Mouse (Mus musculus): ENCODE measurements at regions not wholly inside any gene's neighbourhood (a gene's known extent, or its start where the extent isn't known, plus 50 kb on each side); places are given as distances from the start of the nearest gene placed in this dataset.

DNA sequence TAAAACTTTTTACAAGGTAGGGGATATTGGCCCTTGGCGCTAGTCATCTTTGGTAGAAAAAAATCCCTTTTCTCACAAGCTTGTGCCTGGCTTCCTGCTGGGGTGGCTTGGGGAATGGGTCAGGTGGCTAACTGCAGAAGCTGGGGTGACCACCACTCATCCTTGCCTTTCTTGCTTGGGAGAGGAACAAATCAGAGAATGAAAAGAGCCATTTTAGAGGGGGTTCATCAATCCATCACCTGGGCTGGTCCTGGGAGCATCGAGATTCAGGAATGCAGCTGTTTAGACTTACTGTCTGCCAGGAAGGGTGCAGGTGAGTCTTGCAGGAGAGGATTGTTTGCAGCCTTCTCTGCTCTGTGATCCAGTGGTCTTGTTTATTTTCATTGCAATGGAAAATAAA is 52.2 kb upstream of the Comtd1 start:
- Histone ChIP-seq H3K9ac (ENCODE audit: low read length) (no peak overlapping the region), H3K4me3 (ENCODE audit: low read depth, low read length) (no peak overlapping the region), H3K27me3 (replicated peaks; ENCODE audit: control insufficient read depth, insufficient read depth, low read length) (no peaks in the 10 kb centered on the region), H3K4me1 (replicated peaks; ENCODE audit: control insufficient read depth, insufficient read depth, low read length) (peaks cover 24% of the 10 kb centered on the region), H3K27ac (ENCODE audit: low read depth) (no peak overlapping the region), H3K4me2 (ENCODE audit: low read length) (no peak overlapping the region), H3K9me3 (ENCODE audit: control insufficient read depth, low read length) (no peaks in the 10 kb centered on the region), H3K36me3 (ENCODE audit: control insufficient read depth, insufficient read depth, low read length) (no peaks in the 10 kb centered on the region)
- DNase-seq (ENCODE audit: low spot score), result no peak
- no peak for ATAC-seq (replicated peaks; ENCODE audit: low FRiP score, low TSS enrichment, low read depth)
- 57% methylated on average over 2 of the region's 2 CpGs for WGBS

DNA sequence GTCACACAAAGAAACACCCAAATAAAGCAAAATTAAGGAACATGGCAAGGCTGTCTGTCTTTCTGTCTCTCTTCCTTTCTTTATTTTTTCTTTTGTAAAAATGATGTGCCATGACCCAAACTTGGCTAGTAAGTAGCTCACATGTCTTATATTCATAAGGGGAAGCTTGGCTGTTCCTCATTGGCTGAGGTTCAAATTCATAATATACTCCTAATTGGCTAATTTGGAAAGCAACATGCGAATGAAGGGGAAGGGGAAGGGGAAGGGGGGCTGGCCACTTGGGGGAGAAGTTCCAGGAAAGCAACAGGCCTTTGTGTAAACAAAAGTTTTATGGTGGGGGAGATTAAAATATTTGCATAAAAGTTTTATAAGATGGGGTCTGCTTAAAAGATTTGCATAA is 51.7 kb upstream of the Comtd1 start:
- H3K4me1 ChIP-seq (replicated peaks; ENCODE audit: control insufficient read depth, insufficient read depth, low read length), result peaks cover 24% of the 10 kb centered on the region
- H3K9me3 ChIP-seq (ENCODE audit: control insufficient read depth, low read length), result no peaks in the 10 kb centered on the region
- H3K36me3 ChIP-seq (ENCODE audit: control insufficient read depth, insufficient read depth, low read length), result no peaks in the 10 kb centered on the region
- H3K4me2 ChIP-seq (ENCODE audit: low read length), result no peak overlapping the region
- no peak overlapping the region for H3K4me3 ChIP-seq (ENCODE audit: low read depth, low read length)
- H3K27me3 ChIP-seq (replicated peaks; ENCODE audit: control insufficient read depth, insufficient read depth, low read length), result no peaks in the 10 kb centered on the region
- H3K9ac ChIP-seq (ENCODE audit: low read length), result no peak overlapping the region
- no peak overlapping the region for H3K27ac ChIP-seq (ENCODE audit: low read depth)
- 52% methylated on average over 1 of the region's 1 CpGs for WGBS
- no peak for ATAC-seq (replicated peaks; ENCODE audit: low FRiP score, low TSS enrichment, low read depth)
- DNase-seq (ENCODE audit: low spot score), result no peak

All from intestine, embryonic 14.5 days (tissue).